Mouse (Mus musculus): ENCODE results near the gene Nobox. TPM values are rescaled to one million over a fixed set of nuclear protein-coding genes. Genes with fewer than 3 reads are reported as not detected.

The Nobox gene
- total and polyA plus RNA-seq, 2 experiments from 2014 or later: not detected

- Histone ChIP-seq H3K9me3 (ENCODE audit: low read length) (no peaks in the 10 kb centered on the region), H3K4me1 (ENCODE audit: insufficient read depth, low read length) (no peaks in the 10 kb centered on the region), H3K36me3 (ENCODE audit: insufficient read depth, low read length) (no peaks in the 10 kb centered on the region), H3K4me2 (ENCODE audit: low read depth, low read length, poor library complexity, severe bottlenecking) (no peak overlapping the region), H3K27me3 (ENCODE audit: insufficient read depth, low read length) (no peaks in the 10 kb centered on the region), H3K4me3 (ENCODE audit: low read depth, low read length) (no peak overlapping the region), H3K27ac (ENCODE audit: low read depth, low read length) (no peak overlapping the region), H3K9ac (replicated peaks; ENCODE audit: low read length, poor library complexity, severe bottlenecking) (no peak overlapping the region)
- DNase-seq (ENCODE audit: low spot score) (no peak), ATAC-seq (ENCODE audit: low FRiP score) (no peak)
- TF ChIP-seq CTCF (IDR thresholded peaks at IDR 0.05): no peak
Observed at GRCm38 (mm10) chr6:43312546-43312945, 3.2 kb upstream of the Nobox start.

- Histone ChIP-seq H3K4me1 (ENCODE audit: insufficient read depth, low read length) (no peaks in the 10 kb centered on the region), H3K27me3 (ENCODE audit: insufficient read depth, low read length) (no peaks in the 10 kb centered on the region)
- WGBS: 79% methylated on average over 6 of the region's 6 CpGs
Observed at GRCm38 (mm10) chr6:43310071-43310470, 717 bp upstream of the Nobox start.

GRCm38 (mm10) chr6:43297508-43297850, 11.9 kb downstream of the Nobox start:
- no peaks in the 10 kb centered on the region for H3K9me3 ChIP-seq (ENCODE audit: low read length)
- no peak overlapping the region for H3K4me2 ChIP-seq (ENCODE audit: low read depth, low read length, poor library complexity, severe bottlenecking)
- no peaks in the 10 kb centered on the region for H3K27me3 ChIP-seq (ENCODE audit: insufficient read depth, low read length)
- peak; percentile 69 for DNase-seq (ENCODE audit: low spot score)
- H3K9ac ChIP-seq (replicated peaks; ENCODE audit: low read length, poor library complexity, severe bottlenecking): no peak overlapping the region
- peaks cover 5% of the 10 kb centered on the region for H3K4me1 ChIP-seq (ENCODE audit: insufficient read depth, low read length)
- H3K4me3 ChIP-seq (ENCODE audit: low read depth, low read length): no peak overlapping the region
- H3K27ac ChIP-seq (ENCODE audit: low read depth, low read length): no peak overlapping the region
- H3K36me3 ChIP-seq (ENCODE audit: insufficient read depth, low read length): no peaks in the 10 kb centered on the region
- no peak for TF ChIP-seq CTCF (IDR thresholded peaks at IDR 0.05)
- WGBS: 4% methylated on average over 2 of the region's 2 CpGs
- ATAC-seq (ENCODE audit: low FRiP score): peak; percentile 59

More at GRCm38 (mm10) chr6:43310071-43310470, 717 bp upstream of the Nobox start:
- no peaks in the 10 kb centered on the region for H3K36me3 ChIP-seq (ENCODE audit: insufficient read depth, low read length)
- no peak overlapping the region for H3K4me2 ChIP-seq (ENCODE audit: low read depth, low read length, poor library complexity, severe bottlenecking)
- no peak overlapping the region for H3K9ac ChIP-seq (replicated peaks; ENCODE audit: low read length, poor library complexity, severe bottlenecking)
- no peak overlapping the region for H3K27ac ChIP-seq (ENCODE audit: low read depth, low read length)
- ATAC-seq (ENCODE audit: low FRiP score) (no peak), DNase-seq (ENCODE audit: low spot score) (no peak)
- no peaks in the 10 kb centered on the region for H3K9me3 ChIP-seq (ENCODE audit: low read length)
- TF ChIP-seq CTCF (IDR thresholded peaks at IDR 0.05): no peak
- no peak overlapping the region for H3K4me3 ChIP-seq (ENCODE audit: low read depth, low read length)

GRCm38 (mm10) chr6:43296798-43297507, 12.4 kb downstream of the Nobox start:
- TF ChIP-seq CTCF (IDR thresholded peaks at IDR 0.05): peak; percentile 85
- 23% methylated on average over 7 of the region's 7 CpGs for WGBS
- no peak overlapping the region for H3K27ac ChIP-seq (ENCODE audit: low read depth, low read length)
- H3K27me3 ChIP-seq (ENCODE audit: insufficient read depth, low read length): no peaks in the 10 kb centered on the region
- H3K4me1 ChIP-seq (ENCODE audit: insufficient read depth, low read length): peaks cover 5% of the 10 kb centered on the region
- H3K36me3 ChIP-seq (ENCODE audit: insufficient read depth, low read length): no peaks in the 10 kb centered on the region
- ATAC-seq (ENCODE audit: low FRiP score) (peak; percentile 59), DNase-seq (ENCODE audit: low spot score) (peak; percentile 80)
- no peak overlapping the region for H3K9ac ChIP-seq (replicated peaks; ENCODE audit: low read length, poor library complexity, severe bottlenecking)
- no peaks in the 10 kb centered on the region for H3K9me3 ChIP-seq (ENCODE audit: low read length)
- no peak overlapping the region for H3K4me2 ChIP-seq (ENCODE audit: low read depth, low read length, poor library complexity, severe bottlenecking)
- H3K4me3 ChIP-seq (ENCODE audit: low read depth, low read length): no peak overlapping the region

- no peak for TF ChIP-seq CTCF (IDR thresholded peaks at IDR 0.05)
- no peaks in the 10 kb centered on the region for H3K36me3 ChIP-seq (ENCODE audit: insufficient read depth, low read length)
- H3K4me3 ChIP-seq (ENCODE audit: low read depth, low read length): no peak overlapping the region
- H3K9ac ChIP-seq (replicated peaks; ENCODE audit: low read length, poor library complexity, severe bottlenecking): no peak overlapping the region
- H3K9me3 ChIP-seq (ENCODE audit: low read length): no peaks in the 10 kb centered on the region
- ATAC-seq (ENCODE audit: low FRiP score) (no peak), DNase-seq (ENCODE audit: low spot score) (peak; percentile 27)
- H3K4me1 ChIP-seq (ENCODE audit: insufficient read depth, low read length): peaks cover 5% of the 10 kb centered on the region
- 48% methylated on average over 5 of the region's 5 CpGs for WGBS
- no peak overlapping the region for H3K4me2 ChIP-seq (ENCODE audit: low read depth, low read length, poor library complexity, severe bottlenecking)
- no peaks in the 10 kb centered on the region for H3K27me3 ChIP-seq (ENCODE audit: insufficient read depth, low read length)
- no peak overlapping the region for H3K27ac ChIP-seq (ENCODE audit: low read depth, low read length)
Observed at GRCm38 (mm10) chr6:43295908-43296307, 13.4 kb downstream of the Nobox start.

GRCm38 (mm10) chr6:43293175-43293574, 16.2 kb downstream of the Nobox start:
- H3K9ac ChIP-seq (replicated peaks; ENCODE audit: low read length, poor library complexity, severe bottlenecking): no peak overlapping the region
- no peak overlapping the region for H3K27ac ChIP-seq (ENCODE audit: low read depth, low read length)
- no peaks in the 10 kb centered on the region for H3K9me3 ChIP-seq (ENCODE audit: low read length)
- no peaks in the 10 kb centered on the region for H3K36me3 ChIP-seq (ENCODE audit: insufficient read depth, low read length)
- H3K4me1 ChIP-seq (ENCODE audit: insufficient read depth, low read length): peaks cover 5% of the 10 kb centered on the region
- WGBS: 78% methylated on average over 7 of the region's 7 CpGs
- DNase-seq (ENCODE audit: low spot score) (no peak), ATAC-seq (ENCODE audit: low FRiP score) (no peak)
- H3K4me3 ChIP-seq (ENCODE audit: low read depth, low read length): no peak overlapping the region
- TF ChIP-seq CTCF (IDR thresholded peaks at IDR 0.05): no peak
- H3K4me2 ChIP-seq (ENCODE audit: low read depth, low read length, poor library complexity, severe bottlenecking): no peak overlapping the region
- no peaks in the 10 kb centered on the region for H3K27me3 ChIP-seq (ENCODE audit: insufficient read depth, low read length)
